Mouse (Mus musculus): ENCODE data around the gene Ctnna3.

Ctnna3 gene

GRCm38 (mm10) chr10:63526027-63526426 is 96.1 kb downstream of the Ctnna3 start:
- DNase-seq (ENCODE audit: low spot score), result no peak

- DNase-seq (ENCODE audit: low spot score), result no peak
Observed at GRCm38 (mm10) chr10:63532381-63532780, 102.5 kb downstream of the Ctnna3 start.

- peak; percentile 35 for DNase-seq (ENCODE audit: low spot score)
Observed at GRCm38 (mm10) chr10:63541754-63542153, 111.9 kb downstream of the Ctnna3 start.

- DNase-seq (ENCODE audit: low spot score), result no peak
Observed at GRCm38 (mm10) chr10:63542493-63542892, 112.6 kb downstream of the Ctnna3 start.

- no peak for DNase-seq (ENCODE audit: low spot score)
Observed at GRCm38 (mm10) chr10:63566691-63567090, 136.8 kb downstream of the Ctnna3 start.

GRCm38 (mm10) chr10:63571561-63571960 is 141.7 kb downstream of the Ctnna3 start:
- DNase-seq (ENCODE audit: low spot score), result no peak

- DNase-seq (ENCODE audit: low spot score), result no peak
Observed at GRCm38 (mm10) chr10:63572866-63573265, 143.0 kb downstream of the Ctnna3 start.

GRCm38 (mm10) chr10:63574100-63574609 is 144.3 kb downstream of the Ctnna3 start:
- no peak for DNase-seq (ENCODE audit: low spot score)

GRCm38 (mm10) chr10:63582608-63583007 is 152.7 kb downstream of the Ctnna3 start:
- DNase-seq (ENCODE audit: low spot score), result peak; percentile 78

- DNase-seq (ENCODE audit: low spot score), result no peak
Observed at GRCm38 (mm10) chr10:63583798-63584374, 154.0 kb downstream of the Ctnna3 start.

GRCm38 (mm10) chr10:63599417-63599816 is 169.5 kb downstream of the Ctnna3 start:
- no peak for DNase-seq (ENCODE audit: low spot score)

GRCm38 (mm10) chr10:63601206-63601605 is 171.3 kb downstream of the Ctnna3 start:
- no peak for DNase-seq (ENCODE audit: low spot score)

GRCm38 (mm10) chr10:63628546-63628945 is 198.6 kb downstream of the Ctnna3 start:
- DNase-seq (ENCODE audit: low spot score), result no peak

- DNase-seq (ENCODE audit: low spot score), result no peak
Observed at GRCm38 (mm10) chr10:63633915-63634314, 204.0 kb downstream of the Ctnna3 start.

- no peak for DNase-seq (ENCODE audit: low spot score)
Observed at GRCm38 (mm10) chr10:63637987-63638386, 208.1 kb downstream of the Ctnna3 start.

GRCm38 (mm10) chr10:63647300-63647699 is 217.4 kb downstream of the Ctnna3 start:
- no peak for DNase-seq (ENCODE audit: low spot score)

- no peak for DNase-seq (ENCODE audit: low spot score)
Observed at GRCm38 (mm10) chr10:63650307-63650706, 220.4 kb downstream of the Ctnna3 start.

GRCm38 (mm10) chr10:63652887-63653286 is 223.0 kb downstream of the Ctnna3 start:
- DNase-seq (ENCODE audit: low spot score), result no peak

GRCm38 (mm10) chr10:63653571-63653970 is 223.7 kb downstream of the Ctnna3 start:
- no peak for DNase-seq (ENCODE audit: low spot score)

GRCm38 (mm10) chr10:63654560-63654959 is 224.7 kb downstream of the Ctnna3 start:
- no peak for DNase-seq (ENCODE audit: low spot score)

GRCm38 (mm10) chr10:63676343-63676742 is 246.4 kb downstream of the Ctnna3 start:
- DNase-seq (ENCODE audit: low spot score), result no peak

GRCm38 (mm10) chr10:63689233-63689632 is 259.3 kb downstream of the Ctnna3 start:
- no peak for DNase-seq (ENCODE audit: low spot score)

- no peak for DNase-seq (ENCODE audit: low spot score)
Observed at GRCm38 (mm10) chr10:63689651-63690050, 259.8 kb downstream of the Ctnna3 start.

GRCm38 (mm10) chr10:63692039-63692438 is 262.1 kb downstream of the Ctnna3 start:
- peak; percentile 7 for DNase-seq (ENCODE audit: low spot score)
